In the genomic region with DNA sequence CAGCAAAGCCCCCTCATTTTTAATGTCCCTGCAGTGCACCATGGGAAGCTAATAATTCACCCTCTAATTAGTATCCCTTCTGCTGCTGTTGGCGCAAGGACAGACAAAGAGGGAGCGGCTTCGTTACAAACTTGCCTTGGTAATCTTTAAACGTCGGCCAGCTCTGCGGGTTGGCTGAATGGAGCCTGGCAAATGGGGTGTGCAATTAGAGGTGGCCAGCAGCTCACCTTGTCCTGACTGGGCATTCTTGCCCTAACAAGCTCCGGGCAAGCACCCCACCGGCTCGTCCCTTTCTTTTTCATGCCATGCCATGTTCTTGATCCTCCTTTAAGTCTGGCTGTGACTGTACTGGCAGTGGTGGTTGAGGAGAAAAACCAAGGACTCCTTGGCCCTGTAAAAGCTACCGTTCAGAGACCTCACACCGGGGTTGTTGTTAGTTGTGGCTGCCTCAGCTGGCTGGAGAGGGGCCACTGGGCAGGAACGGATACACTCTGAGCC, we compare ENCODE assay signal across 8 mouse cellular contexts.
DNase-seq lines count a peak whose midpoint lies in the region; ATAC-seq lines count a peak whose summit lies in the region.
"Had no signal": no experiment of that assay in that cellular context is flagged by ENCODE, and none has a peak within 500 bp of the region (broad histone marks: within the 10 kb centered on the region; RNA-seq: fewer than 3 reads in every experiment).

No protein-coding gene starts in this region.

- DNase-seq in Muller cell, postnatal 12 days (ENCODE audit: inconsistent ontology term), result peak; percentile 64
- peak; percentile 36 for DNase-seq in cerebellum, adult 11-12 months
- peak; percentile 27 for DNase-seq in forelimb bud, embryonic 11.5 days (ENCODE audit: low read depth, low spot score)
- DNase-seq in left cerebral cortex, postnatal 4 days, result peak; percentile 69
- DNase-seq in urinary bladder, postnatal 36 days (ENCODE audit: low spot score in 2 of 2), result no peak
- no peak for DNase-seq in gastrocnemius, postnatal 36 days
- DNase-seq: adrenal gland, postnatal 36 days had no signal

- no peak for ATAC-seq in megakaryocyte, adult 5-6 weeks (ENCODE audit: poor library complexity, severe bottlenecking)

- intact Hi-C loops in left cerebral cortex, postnatal 4 days (cut with DNase I), result no loop called here
- intact Hi-C loops in gastrocnemius, postnatal 36 days (cut with DNase I), result no loop called here

Comparison
In these comparisons a context has a peak if more than half of its experiments do, and no peak if none do; other contexts are left out.
1. DNase-seq: peak in Muller cell, postnatal 12 days (single experiment), cerebellum, adult 11-12 months (single experiment), forelimb bud, embryonic 11.5 days (single experiment) and left cerebral cortex, postnatal 4 days (single experiment); none in urinary bladder, postnatal 36 days (0 of 2) and gastrocnemius, postnatal 36 days (0 of 2).